Mouse (Mus musculus) T-cell, adult 2 months (primary cell): Measurements from ENCODE around the gene Olfr1388.
"Not testable (repeated sequence)": the region's sequence is repeated elsewhere in the genome, so short reads cannot be mapped to it uniquely, and the experiment has no call there.

Experiments
- DNase-seq: peaks from one replicate; pipeline ENCODE4 v3.0.0; 2022; ENCODE audit warnings: low spot score

Gene Olfr1388

GRCm38 (mm10) chr11:49436411-49436810, at the start of gene Olfr1388:
TSS of gene Olfr1388 (plus strand) at chr11:49436624.
- no peak for DNase-seq

- not testable (repeated sequence) for DNase-seq
Observed at GRCm38 (mm10) chr11:49392707-49393106, 43.7 kb upstream of the Olfr1388 start.

- no peak for DNase-seq
Observed at GRCm38 (mm10) chr11:49406784-49407183, 29.6 kb upstream of the Olfr1388 start.

GRCm38 (mm10) chr11:49410540-49410939, 25.9 kb upstream of the Olfr1388 start:
- DNase-seq: peak; percentile 1

GRCm38 (mm10) chr11:49422767-49423166, 13.7 kb upstream of the Olfr1388 start, which contains the start of gene Olfr1389:
TSS of gene Olfr1389 (plus strand) at chr11:49423067.
- no peak for DNase-seq

GRCm38 (mm10) chr11:49425257-49425927, 11.0 kb upstream of the Olfr1388 start:
- DNase-seq: no peak

GRCm38 (mm10) chr11:49429641-49430040, 6.8 kb upstream of the Olfr1388 start:
- DNase-seq: no peak

GRCm38 (mm10) chr11:49455043-49455442, 18.6 kb downstream of the Olfr1388 start, which contains the start of gene Olfr1387:
TSS of gene Olfr1387 (plus strand) at chr11:49455343.
- DNase-seq: no peak

GRCm38 (mm10) chr11:49464746-49465145, 28.3 kb downstream of the Olfr1388 start, which contains the start of gene Olfr1386:
TSS of gene Olfr1386 (plus strand) at chr11:49465046.
- not testable (repeated sequence) for DNase-seq

- no peak for DNase-seq
Observed at GRCm38 (mm10) chr11:49485973-49486372, 49.5 kb downstream of the Olfr1388 start.

GRCm38 (mm10) chr11:49488770-49489169, 52.3 kb downstream of the Olfr1388 start, which contains the start of gene Olfr1385:
TSS of gene Olfr1385 (plus strand) at chr11:49489070.
- DNase-seq: not testable (repeated sequence)
